Mouse (Mus musculus) hindbrain, embryonic 11.5 days (tissue): ENCODE measurements at regions not wholly inside any gene's neighbourhood (a gene's known extent, or its start where the extent isn't known, plus 50 kb on each side); places are given as distances from the start of the nearest gene placed in this dataset.
"Not testable (repeated sequence)": the region's sequence is repeated elsewhere in the genome, so short reads cannot be mapped to it uniquely, and the experiment has no call there.

Source experiments
- ATAC-seq: fragments of 200-750 bp; cut with Nextera tagmentation; 2 replicates; pipeline ENCODE4 v1.8.0; 2017; ENCODE audit warnings: mild to moderate bottlenecking, moderate TSS enrichment, moderate library complexity; ENCODE audit not compliant: low FRiP score
- DNase-seq: peaks from one replicate; pipeline ENCODE4 v3.0.0-alpha.2; 2015; ENCODE audit warnings: low spot score
- H3K27ac ChIP-seq: fragments of 300-500 bp; sonication (generic); 2 replicates; pipeline ENCODE4 v1.5.1; 2014; ENCODE audit warnings: mild to moderate bottlenecking, low read depth, low read length
- H3K27me3 ChIP-seq: fragments of 300-500 bp; sonication (generic); 2 replicates; pipeline ENCODE4 v1.6.1; 2014; ENCODE audit warnings: mild to moderate bottlenecking, low read length, moderate library complexity, mixed read lengths; ENCODE audit not compliant: control insufficient read depth, insufficient read depth
- H3K36me3 ChIP-seq: fragments of 300-500 bp; sonication (generic); 2 replicates; pipeline ENCODE4 v1.6.1; 2014; ENCODE audit warnings: mild to moderate bottlenecking, low read length, moderate library complexity, mixed read lengths; ENCODE audit not compliant: control insufficient read depth, insufficient read depth
- H3K4me1 ChIP-seq: fragments of 300-500 bp; sonication (generic); replicated peaks from 2 replicates; pipeline ENCODE4 v1.6.1; 2014; ENCODE audit warnings: low read length, mixed read lengths; ENCODE audit not compliant: control insufficient read depth, insufficient read depth
- H3K4me2 ChIP-seq: fragments of 300-500 bp; sonication (generic); replicated peaks from 2 replicates; pipeline ENCODE4 v1.6.1; 2014; ENCODE audit warnings: mild to moderate bottlenecking, low read depth, low read length
- H3K4me3 ChIP-seq: fragments of 300-500 bp; sonication (generic); 2 replicates; pipeline ENCODE4 v1.5.1; 2014; ENCODE audit warnings: low read depth, low read length
- H3K9ac ChIP-seq: fragments of 300-500 bp; sonication (generic); 2 replicates; pipeline ENCODE4 v1.6.1; 2014; ENCODE audit warnings: low read depth, low read length
- H3K9me3 ChIP-seq: fragments of 300-500 bp; sonication (generic); 2 replicates; pipeline ENCODE4 v1.6.1; 2016; ENCODE audit warnings: low read length; ENCODE audit not compliant: control insufficient read depth
- WGBS: fragments of 180-500 bp; shearing (Covaris S2); extraction: QIAGEN DNeasy Blood & Tissue Kit; methylation state at CpG from one replicate; pipeline ENCODE4 v1.1.7; 2014; 5-methylcytosine and 5-hydroxymethylcytosine counted together

DNA sequence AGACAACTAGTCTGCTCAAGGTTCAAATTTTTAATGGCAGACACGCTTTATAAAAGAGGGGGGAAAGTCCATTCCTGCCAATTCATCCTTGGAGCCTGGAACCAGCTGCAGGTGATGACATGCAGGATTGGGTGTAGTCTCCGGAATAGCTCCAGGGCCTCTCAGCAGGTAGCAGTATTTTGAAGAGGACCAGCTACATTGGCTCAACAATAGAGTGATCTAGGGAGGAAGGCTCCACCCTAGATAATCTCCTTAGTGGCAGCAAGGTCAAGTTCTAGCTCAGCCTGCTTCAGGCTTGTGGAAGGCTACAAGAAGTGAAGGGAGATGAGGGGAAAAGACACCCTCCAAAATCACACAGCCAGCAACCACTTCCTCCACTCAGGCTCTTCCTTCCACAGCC is 1405.1 kb downstream of the 4930444P10Rik start:
- ATAC-seq, H3K27ac ChIP-seq: not testable (repeated sequence)
- 72% methylated on average over 2 of the region's 2 CpGs for WGBS

GRCm38 (mm10) chr1:14686172-14686571 is 1407.0 kb downstream of the 4930444P10Rik start:
- ATAC-seq, result no peak
- H3K4me2 ChIP-seq, result no peak overlapping the region
- no peak overlapping the region for H3K9ac ChIP-seq
- 57% methylated on average over 2 of the region's 2 CpGs for WGBS
- H3K4me3 ChIP-seq, result no peak overlapping the region
- H3K9me3 ChIP-seq, result no peaks in the 10 kb centered on the region
- no peak overlapping the region for H3K27ac ChIP-seq
- no peaks in the 10 kb centered on the region for H3K27me3 ChIP-seq
- no peaks in the 10 kb centered on the region for H3K4me1 ChIP-seq
- no peaks in the 10 kb centered on the region for H3K36me3 ChIP-seq
- peak; percentile 13 for DNase-seq

More for the DNA sequence above, 1405.1 kb downstream of the 4930444P10Rik start:
- not testable (repeated sequence) for H3K27me3 ChIP-seq, H3K4me3 ChIP-seq, H3K9me3 ChIP-seq, H3K4me1 ChIP-seq, H3K4me2 ChIP-seq, H3K36me3 ChIP-seq, H3K9ac ChIP-seq, DNase-seq

DNA sequence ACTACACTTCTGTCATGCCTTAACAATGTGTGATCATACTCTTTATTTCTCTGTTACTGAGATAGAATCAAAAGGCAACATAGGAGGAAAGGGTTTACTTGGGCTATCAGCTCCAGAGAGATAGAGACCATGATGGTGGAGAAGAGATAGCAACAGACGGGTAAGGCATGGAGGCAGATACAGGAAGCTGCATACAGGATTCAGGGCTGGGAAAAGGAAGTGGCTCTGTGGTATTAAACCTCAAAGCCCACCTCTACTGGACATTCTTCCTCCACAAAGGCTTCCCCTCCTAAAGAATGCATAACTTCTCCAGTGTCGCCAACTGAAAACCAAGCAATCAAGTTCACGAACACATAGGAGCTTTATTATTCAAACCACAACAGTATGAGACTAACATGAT is 1412.7 kb downstream of the 4930444P10Rik start:
- H3K4me3 ChIP-seq, result no peak overlapping the region
- no peak overlapping the region for H3K27ac ChIP-seq
- DNase-seq (no peak), ATAC-seq (no peak)
- H3K9ac ChIP-seq, result no peak overlapping the region
- H3K36me3 ChIP-seq, result no peaks in the 10 kb centered on the region
- no peaks in the 10 kb centered on the region for H3K27me3 ChIP-seq
- no peak overlapping the region for H3K4me2 ChIP-seq
- no peaks in the 10 kb centered on the region for H3K4me1 ChIP-seq
- WGBS, result 88% methylated on average over 3 of the region's 3 CpGs
- no peaks in the 10 kb centered on the region for H3K9me3 ChIP-seq

DNA sequence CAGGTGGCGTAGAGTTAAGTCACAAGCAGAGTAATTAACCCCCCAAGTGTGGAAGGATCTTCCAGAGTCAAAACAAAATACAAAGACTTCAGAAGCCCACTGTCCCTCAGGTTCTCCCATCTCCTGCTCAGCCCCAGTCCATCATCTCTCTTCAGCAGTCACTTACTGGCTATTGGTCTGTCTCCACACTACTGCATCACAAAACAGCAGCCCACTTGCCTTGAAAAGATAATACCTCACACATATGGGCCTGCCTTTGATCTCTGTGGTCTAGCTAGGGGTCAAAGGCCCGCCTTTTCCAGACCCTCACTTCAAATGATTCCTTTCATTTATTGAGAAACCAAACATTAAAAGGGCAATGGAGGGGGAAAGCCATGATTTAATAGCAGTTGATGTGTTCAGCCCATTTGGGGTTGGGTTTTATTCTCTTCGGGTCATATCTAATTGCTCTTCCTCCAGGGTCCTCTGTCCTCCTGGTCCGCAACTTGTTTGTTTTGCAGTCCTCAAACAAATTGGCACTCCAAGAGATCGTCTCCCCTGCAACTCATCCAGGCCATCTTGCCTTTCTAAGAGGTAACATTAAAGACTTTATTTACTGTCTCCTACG is 1420.6 kb downstream of the 4930444P10Rik start:
- Histone ChIP-seq H3K27me3 (no peaks in the 10 kb centered on the region), H3K27ac (no peak overlapping the region), H3K4me1 (no peaks in the 10 kb centered on the region), H3K4me3 (no peak overlapping the region), H3K9ac (no peak overlapping the region), H3K4me2 (no peak overlapping the region), H3K36me3 (no peaks in the 10 kb centered on the region), H3K9me3 (no peaks in the 10 kb centered on the region)
- ATAC-seq, result no peak
- no peak for DNase-seq
- WGBS, result 27% methylated on average over 6 of the region's 6 CpGs

DNA sequence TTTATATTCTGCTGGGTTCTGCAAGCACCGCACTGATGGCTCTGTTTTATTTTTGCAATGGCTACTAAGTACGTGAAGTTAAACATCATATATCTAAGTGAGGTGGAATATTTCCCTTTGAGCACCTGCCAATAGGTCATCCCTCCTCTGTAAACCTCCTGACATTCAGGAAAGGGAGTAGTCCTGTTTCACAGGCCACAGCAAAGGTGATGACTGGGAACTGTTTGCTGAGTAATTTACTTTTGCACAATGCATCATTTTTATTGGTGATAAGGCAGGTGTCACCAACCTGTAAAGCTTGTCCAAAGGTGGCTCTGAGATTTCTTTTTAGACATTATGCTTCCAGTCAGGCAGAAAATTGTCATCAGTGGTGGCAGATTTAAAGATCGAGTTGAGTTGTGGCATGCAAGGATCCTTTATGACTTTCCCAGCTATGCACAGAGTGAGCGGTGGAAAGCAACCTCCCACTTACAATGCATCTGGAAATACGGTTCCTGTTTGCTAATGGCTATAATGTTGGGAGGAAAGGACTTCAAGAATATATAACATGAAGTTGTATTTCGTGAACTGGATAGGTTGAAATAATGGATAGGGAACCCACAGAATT is 1430.3 kb downstream of the 4930444P10Rik start:
- H3K9ac ChIP-seq, result no peak overlapping the region
- DNase-seq (no peak), ATAC-seq (no peak)
- H3K27ac ChIP-seq, result no peak overlapping the region
- WGBS, result 85% methylated on average over 6 of the region's 6 CpGs
- no peaks in the 10 kb centered on the region for H3K27me3 ChIP-seq
- no peak overlapping the region for H3K4me3 ChIP-seq
- no peaks in the 10 kb centered on the region for H3K4me1 ChIP-seq
- no peaks in the 10 kb centered on the region for H3K9me3 ChIP-seq
- H3K4me2 ChIP-seq, result no peak overlapping the region
- H3K36me3 ChIP-seq, result no peaks in the 10 kb centered on the region

GRCm38 (mm10) chr1:14661854-14662253 is 1431.3 kb downstream of the 4930444P10Rik start:
- Histone ChIP-seq H3K4me2 (no peak overlapping the region), H3K27ac (no peak overlapping the region), H3K36me3 (no peaks in the 10 kb centered on the region), H3K4me1 (no peaks in the 10 kb centered on the region), H3K9me3 (no peaks in the 10 kb centered on the region), H3K9ac (no peak overlapping the region), H3K27me3 (no peaks in the 10 kb centered on the region), H3K4me3 (no peak overlapping the region)
- DNase-seq (peak; percentile 3), ATAC-seq (no peak)
- WGBS, result 57% methylated on average over 2 of the region's 2 CpGs

GRCm38 (mm10) chr1:14650346-14650745 is 1442.8 kb downstream of the 4930444P10Rik start:
- Histone ChIP-seq H3K27ac (no peak overlapping the region), H3K9ac (no peak overlapping the region), H3K36me3 (no peaks in the 10 kb centered on the region), H3K27me3 (no peaks in the 10 kb centered on the region), H3K4me2 (no peak overlapping the region), H3K4me1 (no peaks in the 10 kb centered on the region), H3K9me3 (no peaks in the 10 kb centered on the region), H3K4me3 (no peak overlapping the region)
- ATAC-seq (no peak), DNase-seq (no peak)
- WGBS, result 90% methylated on average over 2 of the region's 2 CpGs

DNA sequence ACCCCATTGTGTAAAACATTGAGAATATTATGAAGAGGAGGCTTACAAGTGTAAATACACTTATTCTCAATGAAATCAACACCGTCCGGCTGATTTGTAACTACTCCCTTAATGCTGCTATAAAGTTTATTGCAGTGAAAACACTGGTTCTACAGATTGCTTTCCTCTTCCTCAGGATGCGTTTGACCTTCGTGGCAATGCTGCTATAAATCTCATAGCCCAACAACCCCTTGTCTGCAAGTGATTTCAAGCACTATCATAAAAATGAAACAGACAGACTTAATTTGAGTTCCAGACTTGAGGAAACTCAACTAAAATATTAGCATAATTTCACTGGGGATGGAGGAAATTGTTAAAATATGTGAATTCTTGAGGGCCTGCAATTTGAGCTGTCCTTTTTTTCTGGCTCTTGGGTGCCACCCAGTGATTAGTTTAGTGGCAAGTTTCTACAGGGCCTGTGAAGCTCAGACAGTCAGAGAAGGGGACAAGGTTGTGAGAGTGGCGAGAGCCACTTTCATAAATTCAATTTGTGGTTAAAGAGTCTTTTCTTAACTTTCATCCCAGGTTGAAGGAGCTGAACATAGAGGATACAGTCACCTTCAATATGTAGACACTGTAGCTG is 1457.4 kb downstream of the 4930444P10Rik start:
- no peak overlapping the region for H3K4me2 ChIP-seq
- H3K4me1 ChIP-seq, result no peaks in the 10 kb centered on the region
- peak; percentile 39 for DNase-seq
- no peak overlapping the region for H3K27ac ChIP-seq
- no peaks in the 10 kb centered on the region for H3K36me3 ChIP-seq
- H3K27me3 ChIP-seq, result no peaks in the 10 kb centered on the region
- H3K9ac ChIP-seq, result no peak overlapping the region
- H3K4me3 ChIP-seq, result no peak overlapping the region
- no peaks in the 10 kb centered on the region for H3K9me3 ChIP-seq
- no peak for ATAC-seq
- 76% methylated on average over 5 of the region's 5 CpGs for WGBS

DNA sequence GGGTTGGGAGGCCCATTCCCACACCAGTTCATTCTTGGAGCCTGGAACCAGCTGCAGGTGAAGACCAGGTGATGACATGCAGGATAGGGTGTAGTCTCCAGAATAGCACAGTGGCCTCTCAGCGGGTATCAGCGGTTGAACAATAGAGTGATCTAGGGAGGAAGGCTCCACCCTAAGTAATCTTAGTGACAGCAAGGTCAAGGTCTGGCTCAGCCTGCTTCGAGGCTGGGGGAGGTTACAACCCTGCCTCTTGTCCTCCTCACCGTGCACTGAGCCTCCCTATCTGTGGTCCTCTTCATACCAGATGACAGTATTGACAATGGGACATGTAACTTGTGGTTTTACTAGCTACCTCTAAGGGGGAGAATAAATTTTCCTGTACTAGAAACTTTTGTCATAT is 1461.1 kb downstream of the 4930444P10Rik start:
- H3K4me3 ChIP-seq, result no peak overlapping the region
- no peak overlapping the region for H3K27ac ChIP-seq
- ATAC-seq, result no peak
- no peak overlapping the region for H3K9ac ChIP-seq
- WGBS, result 28% methylated on average over 4 of the region's 4 CpGs
- DNase-seq, result no peak
- no peaks in the 10 kb centered on the region for H3K9me3 ChIP-seq
- no peaks in the 10 kb centered on the region for H3K27me3 ChIP-seq
- no peak overlapping the region for H3K4me2 ChIP-seq
- H3K36me3 ChIP-seq, result no peaks in the 10 kb centered on the region
- H3K4me1 ChIP-seq, result no peaks in the 10 kb centered on the region
